Mouse (Mus musculus) small intestine, adult 2 months (tissue): ENCODE measurements around the gene Tmem150a.

ENCODE experiments used
- CTCF ChIP-seq: fragments of 200-500 bp; IDR thresholded peaks from 2 replicates; pipeline ENCODE4 v1.5.1; 2012; ENCODE audit warnings: low read depth, mild to moderate bottlenecking, control low read depth, inconsistent platforms, low read length, moderate library complexity, mixed read lengths; ENCODE audit not compliant: insufficient replicate concordance, insufficient read length; ENCODE audit errors: extremely low read depth
- POLR2A ChIP-seq: fragments of 200-500 bp; IDR thresholded peaks from 2 replicates; pipeline ENCODE4 v1.6.1; 2012; ENCODE audit warnings: low read depth, mild to moderate bottlenecking, control low read depth, inconsistent platforms, low read length, moderate library complexity

DNA sequence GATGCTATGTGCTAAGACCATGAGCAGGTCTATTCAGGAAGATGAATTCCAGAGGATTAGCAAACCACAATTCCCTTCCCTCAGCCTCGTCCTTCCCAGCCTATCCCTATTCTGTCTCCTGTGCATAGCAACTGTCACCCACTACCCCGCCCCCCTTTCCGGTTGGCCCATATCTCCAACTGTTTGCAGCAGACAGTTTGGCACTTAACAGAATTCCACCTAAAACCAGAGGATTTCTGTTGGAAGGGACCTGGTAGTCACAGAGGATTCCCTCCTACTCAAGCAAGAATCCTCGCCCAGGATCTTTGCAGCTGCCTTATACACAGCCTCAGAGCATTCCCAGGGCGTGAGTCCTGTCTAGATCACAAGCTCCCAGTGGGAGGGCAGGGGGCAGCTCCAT is 15.9 kb downstream of the Tmem150a start:
- TF ChIP-seq POLR2A (no peak), CTCF (no peak)
